Mouse (Mus musculus) limb, embryonic 10.5 days (tissue): Measurements from ENCODE around the gene Insc. TPM values are rescaled to one million over a fixed set of nuclear protein-coding genes. Genes with fewer than 3 reads are reported as not detected.

Experiments used
- DNase-seq: peaks from one replicate; pipeline ENCODE4 v3.0.0-alpha.2; 2017; ENCODE audit warnings: low spot score
- H3K27ac ChIP-seq: fragments of 300-500 bp; sonication (generic); 2 replicates; pipeline ENCODE4 v1.5.1; 2016; ENCODE audit warnings: mild to moderate bottlenecking
- H3K27me3 ChIP-seq: fragments of 300-500 bp; sonication (generic); 2 replicates; pipeline ENCODE4 v1.6.1; 2016; ENCODE audit warnings: low read depth, mild to moderate bottlenecking; ENCODE audit not compliant: poor library complexity, severe bottlenecking
- H3K36me3 ChIP-seq: fragments of 300-500 bp; sonication (generic); 2 replicates; pipeline ENCODE4 v1.6.1; 2016; ENCODE audit warnings: mild to moderate bottlenecking, moderate library complexity
- H3K4me1 ChIP-seq: fragments of 300-500 bp; sonication (generic); 2 replicates; pipeline ENCODE4 v1.6.1; 2016
- H3K4me3 ChIP-seq: fragments of 300-500 bp; sonication (generic); 2 replicates; pipeline ENCODE4 v1.5.1; 2016; ENCODE audit warnings: mild to moderate bottlenecking, moderate library complexity
- H3K9me3 ChIP-seq: fragments of 300-500 bp; sonication (generic); replicated peaks from 2 replicates; pipeline ENCODE4 v1.6.1; 2016; ENCODE audit warnings: mild to moderate bottlenecking
- WGBS: fragments of 180-500 bp; shearing (Covaris S2); methylation state at CpG from one replicate; pipeline ENCODE4 v1.1.7; 2016; 5-methylcytosine and 5-hydroxymethylcytosine counted together
- polyA plus RNA-seq: library from polyadenylated mRNA; unstranded; fragments of >200 nt; fragmentation: Nextera tagmentation; extraction: Ambion mirVana; gene quantifications from 2 replicates; pipeline ENCODE4 v1.2.1, GENCODE M21; 2016

Insc gene
- polyA plus RNA-seq, 1 experiment from 2014 or later, result 0.85 TPM

- WGBS, result 11% methylated on average over 6 of the region's 6 CpGs
- Histone ChIP-seq H3K4me1 (0 out of 2 replicates have a peak, but pooled peaks cover 6% of the 10 kb centered on the region), H3K36me3 (no peaks in the 10 kb centered on the region), H3K27me3 (peaks cover 11% of the 10 kb centered on the region), H3K27ac (no peak overlapping the region), H3K9me3 (no peaks in the 10 kb centered on the region), H3K4me3 (no peak overlapping the region)
- DNase-seq, result peak; percentile 94
Observed at GRCm38 (mm10) chr7:114817291-114817806, 73.9 kb downstream of the Insc start.

GRCm38 (mm10) chr7:114817879-114818278 is 74.4 kb downstream of the Insc start:
- 31% methylated on average over 5 of the region's 5 CpGs for WGBS

GRCm38 (mm10) chr7:114818351-114818750 is 74.9 kb downstream of the Insc start:
- peaks cover 11% of the 10 kb centered on the region for H3K27me3 ChIP-seq
- no peaks in the 10 kb centered on the region for H3K9me3 ChIP-seq
- no peak for DNase-seq
- no peak overlapping the region for H3K27ac ChIP-seq
- H3K4me1 ChIP-seq, result 0 out of 2 replicates have a peak, but pooled peaks cover 6% of the 10 kb centered on the region
- 84% methylated on average over 3 of the region's 3 CpGs for WGBS
- no peak overlapping the region for H3K4me3 ChIP-seq
- no peaks in the 10 kb centered on the region for H3K36me3 ChIP-seq

More at GRCm38 (mm10) chr7:114817879-114818278, 74.4 kb downstream of the Insc start:
- Histone ChIP-seq H3K4me3 (no peak overlapping the region), H3K36me3 (no peaks in the 10 kb centered on the region), H3K9me3 (no peaks in the 10 kb centered on the region), H3K27ac (no peak overlapping the region), H3K4me1 (0 out of 2 replicates have a peak, but pooled peaks cover 6% of the 10 kb centered on the region), H3K27me3 (peaks cover 11% of the 10 kb centered on the region)
- DNase-seq, result no peak

- no peak for DNase-seq
- Histone ChIP-seq H3K9me3 (no peaks in the 10 kb centered on the region), H3K27me3 (peaks cover 11% of the 10 kb centered on the region), H3K4me3 (no peak overlapping the region), H3K4me1 (0 out of 2 replicates have a peak, but pooled peaks cover 6% of the 10 kb centered on the region), H3K36me3 (no peaks in the 10 kb centered on the region), H3K27ac (no peak overlapping the region)
- WGBS, result 82% methylated on average over 8 of the region's 8 CpGs
Observed at GRCm38 (mm10) chr7:114818836-114819235, 75.3 kb downstream of the Insc start.

- Histone ChIP-seq H3K4me3 (no peak overlapping the region), H3K27me3 (peaks cover 11% of the 10 kb centered on the region), H3K27ac (no peak overlapping the region), H3K9me3 (no peaks in the 10 kb centered on the region), H3K4me1 (peaks cover 6% of the 10 kb centered on the region), H3K36me3 (no peaks in the 10 kb centered on the region)
- WGBS, result 92% methylated on average over 2 of the region's 2 CpGs
- no peak for DNase-seq
Observed at GRCm38 (mm10) chr7:114822736-114823135, 79.2 kb downstream of the Insc start.

GRCm38 (mm10) chr7:114827360-114827759 is 83.9 kb downstream of the Insc start:
- DNase-seq, result no peak
- WGBS, result 91% methylated on average over 4 of the region's 4 CpGs

GRCm38 (mm10) chr7:114832257-114832940 is 88.9 kb downstream of the Insc start:
- 69% methylated on average over 3 of the region's 3 CpGs for WGBS
- Histone ChIP-seq H3K27ac (no peak overlapping the region), H3K4me1 (peaks cover 8% of the 10 kb centered on the region), H3K36me3 (no peaks in the 10 kb centered on the region), H3K4me3 (no peak overlapping the region), H3K27me3 (no peaks in the 10 kb centered on the region), H3K9me3 (no peaks in the 10 kb centered on the region)
- no peak for DNase-seq

More at GRCm38 (mm10) chr7:114827360-114827759, 83.9 kb downstream of the Insc start:
- H3K36me3 ChIP-seq, result no peaks in the 10 kb centered on the region
- H3K9me3 ChIP-seq, result no peaks in the 10 kb centered on the region
- no peaks in the 10 kb centered on the region for H3K27me3 ChIP-seq
- no peak overlapping the region for H3K4me3 ChIP-seq
- H3K4me1 ChIP-seq, result peaks cover 11% of the 10 kb centered on the region
- H3K27ac ChIP-seq, result no peak overlapping the region

GRCm38 (mm10) chr7:114834504-114834903 is 91.0 kb downstream of the Insc start:
- H3K4me1 ChIP-seq, result 0 out of 2 replicates have a peak, but pooled peaks cover 3% of the 10 kb centered on the region
- H3K4me3 ChIP-seq, result no peak overlapping the region
- H3K9me3 ChIP-seq, result no peaks in the 10 kb centered on the region
- no peak overlapping the region for H3K27ac ChIP-seq
- no peaks in the 10 kb centered on the region for H3K27me3 ChIP-seq
- H3K36me3 ChIP-seq, result no peaks in the 10 kb centered on the region
- 94% methylated on average over 6 of the region's 6 CpGs for WGBS
- no peak for DNase-seq

- Histone ChIP-seq H3K27ac (no peak overlapping the region), H3K4me3 (no peak overlapping the region), H3K4me1 (peaks cover 22% of the 10 kb centered on the region), H3K27me3 (no peaks in the 10 kb centered on the region), H3K36me3 (no peaks in the 10 kb centered on the region), H3K9me3 (no peaks in the 10 kb centered on the region)
- DNase-seq, result no peak
- WGBS, result 87% methylated on average over 3 of the region's 3 CpGs
Observed at GRCm38 (mm10) chr7:114837268-114837667, 93.8 kb downstream of the Insc start.

- Histone ChIP-seq H3K36me3 (no peaks in the 10 kb centered on the region), H3K27me3 (no peaks in the 10 kb centered on the region), H3K4me3 (no peak overlapping the region), H3K9me3 (no peaks in the 10 kb centered on the region), H3K27ac (no peak overlapping the region), H3K4me1 (peaks cover 36% of the 10 kb centered on the region)
- DNase-seq, result no peak
- WGBS, result 65% methylated on average over 5 of the region's 5 CpGs
Observed at GRCm38 (mm10) chr7:114840029-114840745, 96.7 kb downstream of the Insc start.

GRCm38 (mm10) chr7:114842644-114843211 is 99.2 kb downstream of the Insc start:
- peak; percentile 52 for DNase-seq
- peak overlapping the region; percentile 75 for H3K27ac ChIP-seq

GRCm38 (mm10) chr7:114847179-114847578 is 103.7 kb downstream of the Insc start:
- no peaks in the 10 kb centered on the region for H3K9me3 ChIP-seq
- peaks cover 15% of the 10 kb centered on the region for H3K4me1 ChIP-seq
- H3K36me3 ChIP-seq, result no peaks in the 10 kb centered on the region
- H3K27me3 ChIP-seq, result no peaks in the 10 kb centered on the region
- H3K4me3 ChIP-seq, result no peak overlapping the region
- no peak overlapping the region for H3K27ac ChIP-seq
- DNase-seq, result no peak
- 82% methylated on average over 2 of the region's 2 CpGs for WGBS

More at GRCm38 (mm10) chr7:114842644-114843211, 99.2 kb downstream of the Insc start:
- Histone ChIP-seq H3K27me3 (no peaks in the 10 kb centered on the region), H3K9me3 (no peaks in the 10 kb centered on the region), H3K4me1 (peaks cover 36% of the 10 kb centered on the region), H3K36me3 (no peaks in the 10 kb centered on the region), H3K4me3 (no peak overlapping the region)
- 14% methylated on average over 3 of the region's 3 CpGs for WGBS

GRCm38 (mm10) chr7:114852387-114852786 is 108.9 kb downstream of the Insc start:
- H3K36me3 ChIP-seq, result no peaks in the 10 kb centered on the region
- no peak overlapping the region for H3K27ac ChIP-seq
- no peak for DNase-seq
- H3K4me3 ChIP-seq, result no peak overlapping the region
- WGBS, result 95% methylated on average over 3 of the region's 3 CpGs
- no peaks in the 10 kb centered on the region for H3K9me3 ChIP-seq
- H3K27me3 ChIP-seq, result no peaks in the 10 kb centered on the region
- no peaks in the 10 kb centered on the region for H3K4me1 ChIP-seq
